Mouse (Mus musculus) gastrocnemius, postnatal 10 days (tissue): Measurements from ENCODE around the gene Hcn2. TPM values are rescaled to one million over a fixed set of nuclear protein-coding genes. Genes with fewer than 3 reads are reported as not detected.
A peak's percentile ranks its signal among the peaks of the same experiment; 100 is the strongest.

ENCODE experiments used
- DNase-seq: peaks from one replicate; pipeline ENCODE4 v3.0.0; 2021; ENCODE audit warnings: mixed read lengths
- long read RNA-seq, 2 experiments: library from polyadenylated mRNA; stranded (forward); transcript quantifications; one replicate each; pipeline ENCODE4 v2.0.0; 2021
- total RNA-seq, 2 experiments: library from RNA; stranded (reverse); gene quantifications; 2 replicates each; pipeline ENCODE4 v1.2.3; 2021

Hcn2 gene
- under 1 TPM; 0.86 to 0.96 TPM for total RNA-seq
- long read RNA-seq, experiment 1, partial matches to known transcripts, result 1 of 1 reads
- long read RNA-seq, experiment 1, other reads (novel, unspliced or antisense), result 0 of 1 reads
- long read RNA-seq, experiment 2, result 0 reads

- DNase-seq, result no peak
Observed at GRCm38 (mm10) chr10:79716254-79716987, at the start of gene Hcn2. Gene Hcn2, plus strand, starts transcription at chr10:79716634.

GRCm38 (mm10) chr10:79668076-79668475 lies 48.4 kb upstream of the Hcn2 start:
- DNase-seq, result no peak

- DNase-seq, result peak; percentile 88
Observed at GRCm38 (mm10) chr10:79668771-79669575, 47.5 kb upstream of the Hcn2 start, which contains the start of gene Tpgs1. Gene Tpgs1, plus strand, starts transcription at chr10:79669369.

GRCm38 (mm10) chr10:79669576-79670057 lies 46.8 kb upstream of the Hcn2 start:
- peak; percentile 77 for DNase-seq

- no peak for DNase-seq
Observed at GRCm38 (mm10) chr10:79670071-79670888, 46.2 kb upstream of the Hcn2 start.

- DNase-seq, result no peak
Observed at GRCm38 (mm10) chr10:79671396-79672087, 44.9 kb upstream of the Hcn2 start.

GRCm38 (mm10) chr10:79672088-79672455 lies 44.4 kb upstream of the Hcn2 start:
- DNase-seq, result no peak

- DNase-seq, result no peak
Observed at GRCm38 (mm10) chr10:79673054-79673453, 43.4 kb upstream of the Hcn2 start.

- no peak for DNase-seq
Observed at GRCm38 (mm10) chr10:79675346-79676035, 40.9 kb upstream of the Hcn2 start.

- DNase-seq, result peak; percentile 13
Observed at GRCm38 (mm10) chr10:79680606-79681495, 35.6 kb upstream of the Hcn2 start.

- peak; percentile 99 for DNase-seq
Observed at GRCm38 (mm10) chr10:79681591-79682245, 34.7 kb upstream of the Hcn2 start, which contains the start of gene Cdc34. Gene Cdc34, plus strand, starts transcription at chr10:79682195.

GRCm38 (mm10) chr10:79682551-79682915 lies 33.9 kb upstream of the Hcn2 start:
- DNase-seq, result peak; percentile 34

GRCm38 (mm10) chr10:79682916-79683582 lies 33.4 kb upstream of the Hcn2 start:
- DNase-seq, result peak; percentile 68

GRCm38 (mm10) chr10:79683726-79684640 lies 32.5 kb upstream of the Hcn2 start:
- DNase-seq, result peak; percentile 58

GRCm38 (mm10) chr10:79684770-79685600 lies 31.4 kb upstream of the Hcn2 start:
- peak; percentile 7 for DNase-seq

- DNase-seq, result no peak
Observed at GRCm38 (mm10) chr10:79686219-79686618, 30.2 kb upstream of the Hcn2 start.

- no peak for DNase-seq
Observed at GRCm38 (mm10) chr10:79686691-79687090, 29.7 kb upstream of the Hcn2 start.
